Mouse (Mus musculus): ENCODE results near the gene Ppm1m. TPM values are rescaled to one million over a fixed set of nuclear protein-coding genes. Genes with fewer than 3 reads are reported as not detected.

Gene Ppm1m
- total and polyA plus RNA-seq, 3 experiments = 10.8 to 18.9 (median 12.1) TPM

DNA sequence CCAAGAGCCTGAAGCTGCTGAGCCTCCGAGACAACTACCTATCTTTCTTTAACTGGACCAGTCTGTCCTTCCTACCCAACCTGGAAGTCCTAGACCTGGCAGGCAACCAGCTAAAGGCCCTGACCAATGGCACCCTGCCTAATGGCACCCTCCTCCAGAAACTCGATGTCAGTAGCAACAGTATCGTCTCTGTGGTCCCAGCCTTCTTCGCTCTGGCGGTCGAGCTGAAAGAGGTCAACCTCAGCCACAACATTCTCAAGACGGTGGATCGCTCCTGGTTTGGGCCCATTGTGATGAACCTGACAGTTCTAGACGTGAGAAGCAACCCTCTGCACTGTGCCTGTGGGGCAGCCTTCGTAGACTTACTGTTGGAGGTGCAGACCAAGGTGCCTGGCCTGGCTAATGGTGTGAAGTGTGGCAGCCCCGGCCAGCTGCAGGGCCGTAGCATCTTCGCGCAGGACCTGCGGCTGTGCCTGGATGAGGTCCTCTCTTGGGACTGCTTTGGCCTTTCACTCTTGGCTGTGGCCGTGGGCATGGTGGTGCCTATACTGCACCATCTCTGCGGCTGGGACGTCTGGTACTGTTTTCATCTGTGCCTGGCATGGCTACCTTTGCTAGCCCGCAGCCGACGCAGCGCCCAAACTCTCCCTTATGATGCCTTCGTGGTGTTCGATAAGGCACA, 26.1 kb upstream of the Ppm1m start:
- WGBS = 60% methylated on average over 24 of the region's 24 CpGs
- H3K4me3 ChIP-seq = peak overlapping the region; percentile 29
- H3K27ac ChIP-seq = peak overlapping the region; percentile 39
- H3K27me3 ChIP-seq (ENCODE audit: control insufficient read depth, insufficient read depth, low read length) = no peaks in the 10 kb centered on the region
- DNase-seq = no peak
- TF ChIP-seq CTCF (IDR thresholded peaks at IDR 0.05) = no peak
- TF ChIP-seq POLR2A (IDR thresholded peaks at IDR 0.05; ENCODE audit: insufficient read depth, low read depth, low read length) = no peak
- no peak for TF ChIP-seq EP300 (IDR thresholded peaks at IDR 0.05; ENCODE audit: insufficient read depth, low read depth, low read length)
- H3K9ac ChIP-seq (ENCODE audit: low read depth, low read length) = peak overlapping the region; percentile 30
- peaks cover 9% of the 10 kb centered on the region for H3K4me1 ChIP-seq (ENCODE audit: control insufficient read depth, insufficient read depth, low read length)
- no peaks in the 10 kb centered on the region for H3K36me3 ChIP-seq (ENCODE audit: control insufficient read depth, insufficient read depth, low read length)
- H3K79me2 ChIP-seq (replicated peaks; ENCODE audit: control insufficient read depth, insufficient read depth, low read length) = no peaks in the 10 kb centered on the region
- intact Hi-C loops (cut with DNase I) = no loop called here

- TF ChIP-seq POLR2A (IDR thresholded peaks at IDR 0.05; ENCODE audit: insufficient read depth, low read depth, low read length) = no peak
- TF ChIP-seq EP300 (IDR thresholded peaks at IDR 0.05; ENCODE audit: insufficient read depth, low read depth, low read length) = no peak
- no peak for TF ChIP-seq CTCF (IDR thresholded peaks at IDR 0.05)
- DNase-seq = no peak
- 73% methylated on average over 4 of the region's 4 CpGs for WGBS
- no peaks in the 10 kb centered on the region for H3K27me3 ChIP-seq (ENCODE audit: control insufficient read depth, insufficient read depth, low read length)
- no peaks in the 10 kb centered on the region for H3K79me2 ChIP-seq (replicated peaks; ENCODE audit: control insufficient read depth, insufficient read depth, low read length)
- no peaks in the 10 kb centered on the region for H3K36me3 ChIP-seq (ENCODE audit: control insufficient read depth, insufficient read depth, low read length)
- H3K4me1 ChIP-seq (ENCODE audit: control insufficient read depth, insufficient read depth, low read length) = peaks cover 7% of the 10 kb centered on the region
- H3K27ac ChIP-seq = no peak overlapping the region
- H3K9ac ChIP-seq (ENCODE audit: low read depth, low read length) = no peak overlapping the region
- no peak overlapping the region for H3K4me3 ChIP-seq
- intact Hi-C loops (cut with DNase I) = no loop called here
Observed at GRCm38 (mm10) chr9:106222994-106223393, 23.4 kb upstream of the Ppm1m start.

GRCm38 (mm10) chr9:106222261-106222851, 22.8 kb upstream of the Ppm1m start, which contains the start of gene Tlr9:
Gene Tlr9 (plus strand): TSS chr9:106222598.
- no peak for TF ChIP-seq CTCF (IDR thresholded peaks at IDR 0.05)
- TF ChIP-seq EP300 (IDR thresholded peaks at IDR 0.05; ENCODE audit: insufficient read depth, low read depth, low read length) = no peak
- no peak for TF ChIP-seq POLR2A (IDR thresholded peaks at IDR 0.05; ENCODE audit: insufficient read depth, low read depth, low read length)
- Histone ChIP-seq H3K27ac (no peak within 1 kb of the TSS), H3K36me3 (ENCODE audit: control insufficient read depth, insufficient read depth, low read length) (no peaks in the 10 kb centered on the region), H3K79me2 (replicated peaks; ENCODE audit: control insufficient read depth, insufficient read depth, low read length) (no peaks in the 10 kb centered on the region), H3K27me3 (ENCODE audit: control insufficient read depth, insufficient read depth, low read length) (no peaks in the 10 kb centered on the region), H3K4me3 (no peak within 1 kb of the TSS), H3K4me1 (ENCODE audit: control insufficient read depth, insufficient read depth, low read length) (peaks cover 7% of the 10 kb centered on the region), H3K9ac (ENCODE audit: low read depth, low read length) (no peak within 1 kb of the TSS)
- WGBS = 54% methylated on average over 4 of the region's 4 CpGs
- DNase-seq = no peak
- intact Hi-C loops (cut with DNase I) = no loop called here

GRCm38 (mm10) chr9:106220894-106221523, 21.5 kb upstream of the Ppm1m start:
- H3K79me2 ChIP-seq (replicated peaks; ENCODE audit: control insufficient read depth, insufficient read depth, low read length) = no peaks in the 10 kb centered on the region
- intact Hi-C loops (cut with DNase I) = no loop called here
- peaks cover 4% of the 10 kb centered on the region for H3K4me1 ChIP-seq (ENCODE audit: control insufficient read depth, insufficient read depth, low read length)
- TF ChIP-seq EP300 (IDR thresholded peaks at IDR 0.05; ENCODE audit: insufficient read depth, low read depth, low read length) = no peak
- TF ChIP-seq CTCF (IDR thresholded peaks at IDR 0.05) = no peak
- TF ChIP-seq POLR2A (IDR thresholded peaks at IDR 0.05; ENCODE audit: insufficient read depth, low read depth, low read length) = no peak
- no peak overlapping the region for H3K9ac ChIP-seq (ENCODE audit: low read depth, low read length)
- no peak overlapping the region for H3K27ac ChIP-seq
- H3K27me3 ChIP-seq (ENCODE audit: control insufficient read depth, insufficient read depth, low read length) = no peaks in the 10 kb centered on the region
- 72% methylated on average over 8 of the region's 8 CpGs for WGBS
- no peaks in the 10 kb centered on the region for H3K36me3 ChIP-seq (ENCODE audit: control insufficient read depth, insufficient read depth, low read length)
- H3K4me3 ChIP-seq = no peak overlapping the region
- no peak for DNase-seq

DNA sequence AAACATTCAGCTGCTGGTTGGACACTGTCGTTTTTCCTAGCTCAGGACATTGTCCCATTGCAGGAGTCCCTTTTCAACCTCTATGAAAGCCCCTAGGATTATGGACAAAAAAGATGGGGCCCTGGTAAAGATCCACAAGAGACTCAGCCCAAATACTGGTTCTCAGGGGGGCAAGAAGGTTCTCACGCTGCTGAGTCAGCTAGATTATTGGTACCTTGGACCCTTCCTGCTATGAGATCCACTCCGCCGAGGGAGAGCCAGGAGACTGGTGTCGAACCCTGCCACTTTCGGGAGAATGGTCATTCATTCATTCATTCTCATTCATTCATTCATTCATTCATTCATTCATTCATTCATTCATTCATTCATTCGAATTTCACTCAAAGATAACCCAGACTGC, 17.4 kb upstream of the Ppm1m start:
- H3K4me3 ChIP-seq = no peak overlapping the region
- WGBS = 84% methylated on average over 7 of the region's 7 CpGs
- no peaks in the 10 kb centered on the region for H3K36me3 ChIP-seq (ENCODE audit: control insufficient read depth, insufficient read depth, low read length)
- H3K79me2 ChIP-seq (replicated peaks; ENCODE audit: control insufficient read depth, insufficient read depth, low read length) = no peaks in the 10 kb centered on the region
- H3K4me1 ChIP-seq (ENCODE audit: control insufficient read depth, insufficient read depth, low read length) = no peaks in the 10 kb centered on the region
- no peak for DNase-seq
- H3K27ac ChIP-seq = no peak overlapping the region
- no peaks in the 10 kb centered on the region for H3K27me3 ChIP-seq (ENCODE audit: control insufficient read depth, insufficient read depth, low read length)
- TF ChIP-seq EP300 (IDR thresholded peaks at IDR 0.05; ENCODE audit: insufficient read depth, low read depth, low read length) = no peak
- no peak for TF ChIP-seq POLR2A (IDR thresholded peaks at IDR 0.05; ENCODE audit: insufficient read depth, low read depth, low read length)
- no peak for TF ChIP-seq CTCF (IDR thresholded peaks at IDR 0.05)
- no peak overlapping the region for H3K9ac ChIP-seq (ENCODE audit: low read depth, low read length)
- intact Hi-C loops (cut with DNase I) = no loop called here
